Mouse (Mus musculus): ENCODE data around the gene Tm9sf4.

GRCm38 (mm10) chr2:153125875-153126274 lies 35.2 kb upstream of the Tm9sf4 start:
- TF ChIP-seq CTCF (IDR thresholded peaks at IDR 0.05; ENCODE audit: low read depth, low read length) (no peak), GATA2 (IDR thresholded peaks at IDR 0.05; ENCODE audit: borderline replicate concordance, low read depth, low read length) (no peak), GATA1 (IDR thresholded peaks at IDR 0.05; ENCODE audit: borderline replicate concordance, low read length) (no peak)

Data from G1E (cell line).